ENCODE assay signal across 1 mouse cellular context in the genomic region with DNA sequence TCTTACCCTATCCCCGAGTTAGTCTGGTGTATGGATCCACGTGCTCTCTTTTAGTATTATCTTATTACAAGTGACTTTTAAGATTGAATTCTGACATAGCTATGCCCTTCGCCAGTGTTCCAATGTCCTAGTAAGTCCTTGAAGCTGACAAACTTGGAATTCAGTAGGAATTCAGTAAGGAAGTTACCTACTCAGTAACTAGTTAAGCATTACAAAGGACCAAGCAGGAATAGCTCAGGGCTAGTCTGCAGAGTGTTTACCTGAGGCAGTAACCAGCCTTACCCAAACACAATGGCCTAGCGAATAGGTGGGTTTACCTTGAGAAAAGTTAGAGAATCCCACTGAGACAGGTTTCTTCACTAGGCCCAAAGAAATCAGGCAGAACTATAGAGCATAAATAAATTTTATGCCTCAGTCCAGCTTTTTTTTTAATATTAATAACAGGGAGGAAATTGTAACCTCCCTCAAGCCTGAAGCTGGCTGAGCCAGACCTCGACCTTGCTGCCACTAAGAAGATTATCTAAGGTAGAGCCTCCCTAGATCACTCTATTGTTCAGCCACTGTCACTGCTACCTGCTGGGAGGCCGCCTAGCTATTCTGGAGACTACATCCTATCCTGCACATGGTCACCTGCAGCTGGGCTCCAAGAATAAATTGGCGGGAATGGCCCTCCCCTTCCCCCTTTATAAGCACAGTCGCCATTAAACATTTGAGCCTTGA. TPM values are rescaled to one million over a fixed set of nuclear protein-coding genes. Genes with fewer than 3 reads are reported as not detected.
"Had no signal": no experiment of that assay in that cellular context is flagged by ENCODE, and none has a peak within 500 bp of the region (broad histone marks: within the 10 kb centered on the region; RNA-seq: fewer than 3 reads in every experiment).

No protein-coding gene starts in this region.

RNA-seq across cellular contexts. Expression of a gene that starts 36.7 kb away (rescaled TPM):
- total RNA-seq: neutrophil, adult 5-6 weeks had no signal
